Mouse (Mus musculus) lung, embryonic 16.5 days (tissue): ENCODE results near the gene Cacnb2. TPM values are rescaled to one million over a fixed set of nuclear protein-coding genes. Genes with fewer than 3 reads are reported as not detected.
"Not testable (repeated sequence)": the region's sequence is repeated elsewhere in the genome, so short reads cannot be mapped to it uniquely, and the experiment has no call there.

Experiments
- ATAC-seq: fragments of 200-750 bp; cut with Nextera tagmentation; 2 replicates; pipeline ENCODE4 v1.8.0; 2017; ENCODE audit warnings: low read depth, mild to moderate bottlenecking, moderate library complexity
- H3K27ac ChIP-seq: fragments of 300-500 bp; sonication (generic); 2 replicates; pipeline ENCODE4 v1.5.1; 2014; ENCODE audit warnings: mild to moderate bottlenecking, control low read depth, low read length
- H3K27me3 ChIP-seq: fragments of 300-500 bp; sonication (generic); 2 replicates; pipeline ENCODE4 v1.6.1; 2014; ENCODE audit warnings: low read depth, low read length, mixed read lengths; ENCODE audit not compliant: control insufficient read depth, insufficient read depth
- H3K36me3 ChIP-seq: fragments of 300-500 bp; sonication (generic); 2 replicates; pipeline ENCODE4 v1.6.1; 2014; ENCODE audit warnings: low read length; ENCODE audit not compliant: control insufficient read depth, insufficient read depth
- H3K4me1 ChIP-seq: fragments of 300-500 bp; sonication (generic); replicated peaks from 2 replicates; pipeline ENCODE4 v1.6.1; 2014; ENCODE audit warnings: low read length, mixed read lengths; ENCODE audit not compliant: control insufficient read depth, insufficient read depth
- H3K4me2 ChIP-seq: fragments of 300-500 bp; sonication (generic); 2 replicates; pipeline ENCODE4 v1.6.1; 2014; ENCODE audit warnings: low read depth, low read length, control low read depth
- H3K4me3 ChIP-seq: fragments of 300-500 bp; sonication (generic); 2 replicates; pipeline ENCODE4 v1.5.1; 2014; ENCODE audit warnings: mild to moderate bottlenecking, low read length, control low read depth
- H3K9ac ChIP-seq: fragments of 300-500 bp; sonication (generic); 2 replicates; pipeline ENCODE4 v1.6.1; 2014; ENCODE audit warnings: low read length, control low read depth
- H3K9me3 ChIP-seq: fragments of 300-500 bp; sonication (generic); 2 replicates; pipeline ENCODE4 v1.6.1; 2016; ENCODE audit warnings: low read length; ENCODE audit not compliant: control insufficient read depth
- WGBS: fragments of 180-500 bp; shearing (Covaris S2); extraction: QIAGEN DNeasy Blood & Tissue Kit; methylation state at CpG from one replicate; pipeline ENCODE4 v1.1.7; 2014; 5-methylcytosine and 5-hydroxymethylcytosine counted together
- polyA plus RNA-seq: library from polyadenylated mRNA; unstranded; fragments of >200 nt; fragmentation: Nextera tagmentation; extraction: Ambion mirVana; gene quantifications from 2 replicates; pipeline ENCODE4 v1.2.1, GENCODE M21; 2015

Cacnb2 gene
- polyA plus RNA-seq, 1 experiment from 2014 or later, result 8.0 TPM

GRCm38 (mm10) chr2:14702973-14703645 is 100.2 kb downstream of the Cacnb2 start:
- 70% methylated on average over 1 of the region's 1 CpGs for WGBS
- no peak overlapping the region for H3K27ac ChIP-seq
- no peaks in the 10 kb centered on the region for H3K9me3 ChIP-seq
- no peaks in the 10 kb centered on the region for H3K4me1 ChIP-seq
- H3K36me3 ChIP-seq, result no peaks in the 10 kb centered on the region
- no peak overlapping the region for H3K9ac ChIP-seq
- no peaks in the 10 kb centered on the region for H3K27me3 ChIP-seq
- no peak overlapping the region for H3K4me2 ChIP-seq
- no peak overlapping the region for H3K4me3 ChIP-seq
- ATAC-seq, result peak; percentile 50; the same call in 1 of the 2 replicates

- peak; percentile 88 for ATAC-seq
- H3K4me1 ChIP-seq, result no peaks in the 10 kb centered on the region
- no peaks in the 10 kb centered on the region for H3K27me3 ChIP-seq
- no peak overlapping the region for H3K4me3 ChIP-seq
- H3K9ac ChIP-seq, result no peak overlapping the region
- no peaks in the 10 kb centered on the region for H3K9me3 ChIP-seq
- 54% methylated on average over 4 of the region's 4 CpGs for WGBS
- no peaks in the 10 kb centered on the region for H3K36me3 ChIP-seq
- H3K4me2 ChIP-seq, result no peak overlapping the region
- no peak overlapping the region for H3K27ac ChIP-seq
Measured at GRCm38 (mm10) chr2:14703676-14704075, 100.8 kb downstream of the Cacnb2 start.

DNA sequence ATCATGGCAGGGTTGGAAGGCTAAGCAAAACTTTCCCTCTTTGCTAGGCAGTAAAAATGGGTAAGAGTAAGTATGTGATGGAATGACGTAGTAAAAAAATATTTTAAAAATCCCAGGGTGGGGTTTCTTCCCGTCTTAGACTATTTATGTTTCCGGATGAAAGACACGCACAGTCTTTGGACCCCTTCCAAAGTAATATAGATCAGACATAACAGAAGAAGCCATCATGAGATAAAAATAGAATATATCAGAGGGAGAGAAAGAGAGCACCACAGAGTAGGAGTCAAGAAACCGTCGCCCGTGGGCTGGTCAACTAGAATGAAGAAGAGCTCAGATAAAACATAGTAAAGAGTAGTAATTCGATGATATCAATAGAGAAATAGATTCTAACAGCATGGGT is 107.4 kb downstream of the Cacnb2 start:
- Histone ChIP-seq H3K27ac (no peak overlapping the region), H3K4me3 (no peak overlapping the region), H3K9me3 (no peaks in the 10 kb centered on the region), H3K4me2 (no peak overlapping the region), H3K4me1 (no peaks in the 10 kb centered on the region), H3K27me3 (no peaks in the 10 kb centered on the region), H3K9ac (no peak overlapping the region), H3K36me3 (no peaks in the 10 kb centered on the region)
- ATAC-seq, result 0 out of 2 replicates have a peak, but pooled peaks have one; percentile 41
- 44% methylated on average over 8 of the region's 8 CpGs for WGBS

- ATAC-seq, result no peak
- WGBS, result 73% methylated on average over 2 of the region's 2 CpGs
Measured at GRCm38 (mm10) chr2:14711751-14712150, 108.9 kb downstream of the Cacnb2 start.

GRCm38 (mm10) chr2:14713049-14713448 is 110.2 kb downstream of the Cacnb2 start:
- H3K36me3 ChIP-seq, result no peaks in the 10 kb centered on the region
- H3K27me3 ChIP-seq, result no peaks in the 10 kb centered on the region
- H3K4me1 ChIP-seq, result no peaks in the 10 kb centered on the region
- H3K4me2 ChIP-seq, result no peak overlapping the region
- H3K27ac ChIP-seq, result no peak overlapping the region
- H3K9ac ChIP-seq, result no peak overlapping the region
- H3K9me3 ChIP-seq, result no peaks in the 10 kb centered on the region
- H3K4me3 ChIP-seq, result no peak overlapping the region
- ATAC-seq, result no peak
- 86% methylated on average over 3 of the region's 3 CpGs for WGBS

More at GRCm38 (mm10) chr2:14711751-14712150, 108.9 kb downstream of the Cacnb2 start:
- H3K4me3 ChIP-seq, result no peak overlapping the region
- no peak overlapping the region for H3K27ac ChIP-seq
- no peaks in the 10 kb centered on the region for H3K4me1 ChIP-seq
- H3K36me3 ChIP-seq, result no peaks in the 10 kb centered on the region
- no peak overlapping the region for H3K9ac ChIP-seq
- H3K4me2 ChIP-seq, result no peak overlapping the region
- no peaks in the 10 kb centered on the region for H3K9me3 ChIP-seq
- no peaks in the 10 kb centered on the region for H3K27me3 ChIP-seq

- Histone ChIP-seq H3K4me1 (no peaks in the 10 kb centered on the region), H3K4me3 (no peak overlapping the region), H3K27ac (no peak overlapping the region), H3K36me3 (peaks cover 1% of the 10 kb centered on the region; the same call in 1 of the 2 replicates), H3K9ac (no peak overlapping the region), H3K4me2 (no peak overlapping the region), H3K27me3 (no peaks in the 10 kb centered on the region), H3K9me3 (no peaks in the 10 kb centered on the region)
- no peak for ATAC-seq
- WGBS, result 63% methylated on average over 1 of the region's 1 CpGs
Measured at GRCm38 (mm10) chr2:14716666-14717065, 113.8 kb downstream of the Cacnb2 start.

DNA sequence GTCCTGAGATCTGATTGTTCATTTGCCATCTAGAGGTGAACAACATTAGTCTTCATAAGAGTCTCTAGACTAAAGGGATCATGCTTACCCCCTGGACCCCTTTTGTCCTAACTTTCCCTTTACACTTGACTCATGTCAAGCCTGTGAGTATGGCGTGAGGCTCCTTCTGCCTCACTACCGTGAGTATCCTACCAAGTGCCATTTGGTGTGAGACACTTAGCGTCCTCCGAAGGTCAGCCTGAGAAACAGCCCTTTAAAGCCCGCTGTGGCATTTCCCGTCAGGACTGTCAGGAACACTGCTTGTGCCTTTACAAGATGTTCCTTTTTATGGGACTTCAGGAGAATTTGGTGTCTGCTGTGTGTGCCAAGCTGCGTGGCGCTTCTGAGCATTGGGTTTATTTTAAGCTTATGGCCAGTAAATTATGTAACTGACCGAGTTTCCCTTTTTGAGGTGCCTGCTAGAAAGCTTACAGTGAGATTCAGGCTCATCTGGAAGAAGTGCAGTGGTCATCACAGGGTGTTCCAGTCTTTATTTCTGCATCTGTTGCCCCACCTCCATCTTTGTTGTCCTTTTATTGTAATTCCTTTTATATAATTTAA is 116.3 kb downstream of the Cacnb2 start:
- 87% methylated on average over 9 of the region's 9 CpGs for WGBS
- H3K9me3 ChIP-seq, result no peaks in the 10 kb centered on the region

DNA sequence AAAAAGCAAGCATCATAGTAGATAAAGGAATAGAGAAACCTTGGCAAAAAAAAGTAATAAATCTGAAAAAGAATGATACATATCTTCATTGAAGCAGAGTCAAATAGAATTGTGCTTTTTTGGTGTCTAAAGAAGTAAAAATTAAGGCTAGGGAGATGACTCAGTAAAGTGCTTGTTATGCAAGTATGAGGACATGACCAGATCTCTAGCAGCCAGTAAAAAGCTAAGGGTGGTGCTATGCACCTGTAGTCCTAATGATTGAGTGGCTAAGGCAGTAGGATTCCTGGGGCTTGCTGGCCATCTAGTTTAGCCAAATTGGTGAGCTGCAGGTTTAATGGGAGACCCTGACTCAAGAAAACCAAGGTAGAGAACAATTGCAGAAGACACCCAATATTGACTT is 122.5 kb downstream of the Cacnb2 start:
- Histone ChIP-seq H3K4me2 (no peak overlapping the region), H3K36me3 (peaks cover 2% of the 10 kb centered on the region; the same call in 1 of the 2 replicates), H3K4me3 (no peak overlapping the region), H3K9ac (no peak overlapping the region), H3K9me3 (no peaks in the 10 kb centered on the region), H3K4me1 (no peaks in the 10 kb centered on the region), H3K27me3 (no peaks in the 10 kb centered on the region), H3K27ac (no peak overlapping the region)
- no peak for ATAC-seq

More for the DNA sequence above, 116.3 kb downstream of the Cacnb2 start:
- no peak for ATAC-seq
- Histone ChIP-seq H3K4me1 (no peaks in the 10 kb centered on the region), H3K4me2 (no peak overlapping the region), H3K27me3 (no peaks in the 10 kb centered on the region), H3K27ac (no peak overlapping the region), H3K36me3 (peaks cover 2% of the 10 kb centered on the region; the same call in 1 of the 2 replicates), H3K9ac (no peak overlapping the region), H3K4me3 (no peak overlapping the region)

- not testable (repeated sequence) for H3K9me3 ChIP-seq, H3K36me3 ChIP-seq, ATAC-seq, H3K27me3 ChIP-seq, H3K4me2 ChIP-seq, H3K9ac ChIP-seq, H3K4me1 ChIP-seq, H3K27ac ChIP-seq, H3K4me3 ChIP-seq
- WGBS, result 94% methylated on average over 12 of the region's 13 CpGs
Measured at GRCm38 (mm10) chr2:14726601-14727000, 123.7 kb downstream of the Cacnb2 start.
